Mouse (Mus musculus): ENCODE results near the gene Tuba1c. TPM values are rescaled to one million over a fixed set of nuclear protein-coding genes. Genes with fewer than 3 reads are reported as not detected.
A peak's percentile ranks its signal among the peaks of the same experiment; 100 is the strongest.

Tuba1c gene
- polyA plus RNA-seq, 1 experiment = 7.1 TPM

- TF ChIP-seq CTCF (IDR thresholded peaks at IDR 0.05; ENCODE audit: extremely low read depth, insufficient read depth, low read length) = no peak
- no peak for TF ChIP-seq POLR2A (IDR thresholded peaks at IDR 0.05; ENCODE audit: extremely low read depth, insufficient read depth, low read length)
- peak overlapping the region; percentile 61 for H3K27ac ChIP-seq (ENCODE audit: insufficient read depth, low read length)
- H3K4me1 ChIP-seq (ENCODE audit: control insufficient read depth, insufficient read depth, low read length) = peaks cover 9% of the 10 kb centered on the region; the same call in 1 of the 2 replicates
- no peak overlapping the region for H3K4me3 ChIP-seq (ENCODE audit: insufficient read depth, low read length)
These were observed 42.0 kb upstream of the Tuba1c start for GRCm38 (mm10) chr15:98987661-98988181.

DNA sequence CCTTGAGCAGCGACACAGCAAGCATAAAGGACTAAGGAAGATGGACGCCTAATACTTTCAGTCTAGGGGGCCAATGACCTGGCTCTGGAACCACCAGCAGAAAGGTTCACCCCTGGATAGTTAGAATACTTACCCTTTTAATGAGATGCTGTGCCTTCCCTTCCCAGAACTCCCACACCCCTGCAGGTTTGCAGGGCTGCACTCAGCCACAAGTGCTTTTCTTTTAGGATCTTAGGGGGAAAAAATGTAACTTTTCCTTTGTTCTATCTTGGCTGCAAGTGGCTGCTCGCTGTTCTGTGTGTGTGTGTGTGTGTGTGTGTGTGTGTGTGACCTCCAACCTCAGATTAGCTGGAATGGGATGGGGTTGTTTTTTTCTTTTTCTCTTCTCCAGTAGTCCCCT is 40.9 kb upstream of the Tuba1c start:
- Histone ChIP-seq H3K4me1 (ENCODE audit: control insufficient read depth, insufficient read depth, low read length) (peaks cover 5% of the 10 kb centered on the region; the same call in 1 of the 2 replicates), H3K4me3 (ENCODE audit: insufficient read depth, low read length) (no peak overlapping the region), H3K27ac (ENCODE audit: insufficient read depth, low read length) (no peak overlapping the region)
- no peak for TF ChIP-seq CTCF (IDR thresholded peaks at IDR 0.05; ENCODE audit: extremely low read depth, insufficient read depth, low read length)
- no peak for TF ChIP-seq POLR2A (IDR thresholded peaks at IDR 0.05; ENCODE audit: extremely low read depth, insufficient read depth, low read length)

DNA sequence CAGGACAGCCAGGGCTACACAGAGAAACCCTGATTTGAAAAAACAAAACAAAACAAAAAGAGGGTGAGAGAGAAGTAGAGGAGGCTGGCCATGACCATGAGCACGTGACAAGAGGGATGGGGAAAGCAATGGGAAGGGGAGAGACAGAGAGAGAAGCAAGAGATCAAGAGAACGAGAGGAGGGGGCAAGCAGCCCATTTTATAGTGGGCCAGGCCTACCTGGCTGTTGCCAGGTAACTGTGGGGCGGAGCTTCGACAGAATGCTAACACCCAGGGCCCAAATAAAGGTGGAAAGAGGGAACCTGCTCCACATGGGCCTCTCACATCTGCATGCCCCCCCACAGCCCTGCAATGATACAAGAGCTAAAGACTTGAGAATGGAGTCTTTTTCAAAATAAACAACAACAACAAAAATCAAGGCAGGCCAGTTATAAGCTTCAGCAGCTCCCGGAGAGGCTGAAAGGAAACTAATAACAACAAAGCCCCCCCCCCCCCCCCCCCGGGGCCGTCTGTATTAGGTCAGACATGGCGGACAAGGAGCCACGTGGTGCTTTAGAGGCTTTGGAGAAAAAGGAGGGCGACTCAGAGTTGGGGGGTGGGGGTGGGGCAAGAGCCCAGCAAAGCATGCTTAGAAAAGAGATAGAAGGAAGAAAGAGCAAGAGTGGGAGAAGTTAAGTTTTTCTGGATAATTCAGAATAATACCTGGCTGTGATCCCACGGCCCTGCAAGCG is 39.8 kb upstream of the Tuba1c start:
- no peak for TF ChIP-seq CTCF (IDR thresholded peaks at IDR 0.05; ENCODE audit: extremely low read depth, insufficient read depth, low read length)
- Histone ChIP-seq H3K4me3 (ENCODE audit: insufficient read depth, low read length) (no peak overlapping the region), H3K27ac (ENCODE audit: insufficient read depth, low read length) (no peak overlapping the region), H3K4me1 (ENCODE audit: control insufficient read depth, insufficient read depth, low read length) (peaks cover 5% of the 10 kb centered on the region; the same call in 1 of the 2 replicates)

GRCm38 (mm10) chr15:98990669-98991539 is 38.8 kb upstream of the Tuba1c start:
- no peak overlapping the region for H3K4me3 ChIP-seq (ENCODE audit: insufficient read depth, low read length)

GRCm38 (mm10) chr15:98991540-98992050 is 38.1 kb upstream of the Tuba1c start:
- no peak overlapping the region for H3K4me3 ChIP-seq (ENCODE audit: insufficient read depth, low read length)
- TF ChIP-seq POLR2A (IDR thresholded peaks at IDR 0.05; ENCODE audit: extremely low read depth, insufficient read depth, low read length) (no peak), CTCF (IDR thresholded peaks at IDR 0.05; ENCODE audit: extremely low read depth, insufficient read depth, low read length) (no peak)
- H3K4me1 ChIP-seq (ENCODE audit: control insufficient read depth, insufficient read depth, low read length) = peaks cover 5% of the 10 kb centered on the region; the same call in 1 of the 2 replicates
- H3K27ac ChIP-seq (ENCODE audit: insufficient read depth, low read length) = peak overlapping the region; percentile 39

More at GRCm38 (mm10) chr15:98990669-98991539, 38.8 kb upstream of the Tuba1c start:
- TF ChIP-seq POLR2A (IDR thresholded peaks at IDR 0.05; ENCODE audit: extremely low read depth, insufficient read depth, low read length) (no peak), CTCF (IDR thresholded peaks at IDR 0.05; ENCODE audit: extremely low read depth, insufficient read depth, low read length) (no peak)
- Histone ChIP-seq H3K4me1 (ENCODE audit: control insufficient read depth, insufficient read depth, low read length) (peaks cover 5% of the 10 kb centered on the region; the same call in 1 of the 2 replicates), H3K27ac (ENCODE audit: insufficient read depth, low read length) (peak overlapping the region; percentile 39)

DNA sequence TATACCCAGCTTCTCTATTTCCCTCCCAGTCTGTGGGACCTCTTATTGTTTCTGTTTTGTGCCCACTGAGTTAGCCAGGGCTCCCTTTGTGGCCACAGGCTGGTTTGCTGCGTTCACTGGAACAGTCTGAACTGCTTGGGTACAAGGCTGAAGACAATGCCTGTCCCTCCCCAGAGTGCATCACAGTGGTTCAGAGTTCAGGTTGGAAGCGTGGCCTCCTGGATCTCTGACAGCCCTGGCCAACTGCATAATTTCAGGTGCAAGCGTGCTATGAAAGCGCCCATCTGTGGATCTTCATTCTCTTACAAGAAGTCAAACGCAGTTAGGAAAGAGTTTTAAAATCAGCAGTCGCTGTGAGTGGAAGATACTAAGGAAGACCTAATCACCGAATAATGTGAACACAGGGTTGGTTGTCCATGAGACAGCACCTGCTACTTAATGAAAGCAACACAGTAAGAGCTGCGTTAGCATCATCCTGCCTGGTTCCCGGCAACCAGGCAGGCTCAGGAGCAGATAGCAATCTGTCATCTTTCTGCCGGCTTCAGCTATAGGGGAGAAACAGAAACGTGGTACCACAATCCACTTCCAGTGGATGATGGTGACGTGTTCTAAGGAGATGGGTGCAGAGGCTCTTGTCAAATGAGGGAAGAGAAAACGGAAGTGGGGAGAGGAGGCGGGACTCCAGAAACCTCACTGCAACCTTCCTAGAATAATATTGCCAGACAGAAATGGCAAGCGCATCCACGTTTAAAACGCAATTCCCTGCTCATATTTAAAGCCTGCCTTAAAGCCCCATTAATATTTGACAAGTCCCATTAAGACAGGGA is 37.4 kb upstream of the Tuba1c start:
- H3K4me3 ChIP-seq (ENCODE audit: insufficient read depth, low read length) = peak overlapping the region; percentile 37
- TF ChIP-seq POLR2A (IDR thresholded peaks at IDR 0.05; ENCODE audit: extremely low read depth, insufficient read depth, low read length) (peak; percentile 93), CTCF (IDR thresholded peaks at IDR 0.05; ENCODE audit: extremely low read depth, insufficient read depth, low read length) (no peak)
- peaks cover 4% of the 10 kb centered on the region; the same call in 1 of the 2 replicates for H3K4me1 ChIP-seq (ENCODE audit: control insufficient read depth, insufficient read depth, low read length)
- H3K27ac ChIP-seq (ENCODE audit: insufficient read depth, low read length) = peak overlapping the region; percentile 58

DNA sequence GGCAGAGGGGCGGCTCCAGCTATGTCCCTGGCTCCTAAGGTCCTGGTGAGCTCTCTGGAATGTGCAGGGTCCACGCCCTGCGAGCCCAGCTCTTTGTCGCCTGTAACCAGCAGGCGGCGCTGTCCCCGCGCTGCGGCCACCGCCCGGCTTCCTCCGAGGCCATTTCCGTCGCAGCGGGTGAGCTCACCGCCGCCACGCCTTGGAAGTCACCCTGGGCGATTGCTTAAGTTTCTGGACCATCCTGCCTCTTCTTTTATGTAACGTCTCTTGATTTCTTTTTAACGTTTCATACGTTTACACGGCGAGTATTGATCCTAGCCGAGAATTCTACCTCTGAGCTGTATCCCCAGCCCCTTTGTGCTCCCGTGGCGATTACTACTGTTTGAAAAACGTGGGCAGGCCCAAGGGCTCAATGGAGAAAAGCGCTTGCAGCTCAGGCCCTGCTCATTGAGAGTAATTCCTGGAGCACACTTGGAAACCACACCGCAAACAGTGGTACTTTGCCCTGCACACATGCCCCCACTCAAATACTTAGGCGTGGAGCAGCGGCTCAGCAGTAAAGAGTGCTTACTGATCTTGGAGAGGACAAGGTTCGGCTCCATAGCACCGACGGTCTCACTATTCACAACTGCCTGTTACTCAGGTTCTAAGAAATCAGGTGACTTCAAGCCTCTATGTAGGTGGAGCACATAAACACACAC is 36.4 kb upstream of the Tuba1c start:
- H3K4me3 ChIP-seq (ENCODE audit: insufficient read depth, low read length) = peak overlapping the region; percentile 37
- peak; percentile 73 for TF ChIP-seq CTCF (IDR thresholded peaks at IDR 0.05; ENCODE audit: extremely low read depth, insufficient read depth, low read length)
- peak; percentile 70; the same call in 1 of the 2 replicates for TF ChIP-seq POLR2A (IDR thresholded peaks at IDR 0.05; ENCODE audit: extremely low read depth, insufficient read depth, low read length)
- peak overlapping the region; percentile 87 for H3K27ac ChIP-seq (ENCODE audit: insufficient read depth, low read length)
- peaks cover 3% of the 10 kb centered on the region; the same call in 1 of the 2 replicates for H3K4me1 ChIP-seq (ENCODE audit: control insufficient read depth, insufficient read depth, low read length)

DNA sequence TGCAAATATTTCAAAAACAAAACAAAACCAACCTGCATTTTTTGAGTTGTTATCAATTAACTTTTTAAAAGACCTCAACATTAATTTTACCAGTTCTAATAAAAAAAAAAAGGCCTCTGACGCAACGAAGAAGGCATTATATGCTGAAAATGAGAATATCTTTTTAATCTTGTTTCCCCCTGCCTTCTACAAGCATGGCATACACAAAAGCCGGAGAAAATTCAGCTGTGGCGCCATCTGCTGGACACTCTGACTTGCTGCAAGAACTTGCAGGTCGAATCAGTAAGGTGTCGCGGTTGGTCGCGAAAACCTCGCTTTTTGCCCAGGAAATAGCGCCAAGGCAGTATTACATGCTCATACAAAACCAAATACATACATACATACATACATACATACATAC is 35.8 kb upstream of the Tuba1c start:
- no peak for TF ChIP-seq POLR2A (IDR thresholded peaks at IDR 0.05; ENCODE audit: extremely low read depth, insufficient read depth, low read length)
- peak; percentile 90 for TF ChIP-seq CTCF (IDR thresholded peaks at IDR 0.05; ENCODE audit: extremely low read depth, insufficient read depth, low read length)
- Histone ChIP-seq H3K4me1 (ENCODE audit: control insufficient read depth, insufficient read depth, low read length) (peaks cover 3% of the 10 kb centered on the region; the same call in 1 of the 2 replicates), H3K27ac (ENCODE audit: insufficient read depth, low read length) (no peak overlapping the region), H3K4me3 (ENCODE audit: insufficient read depth, low read length) (peak overlapping the region; percentile 37; the same call in 1 of the 2 replicates)

All from cortical plate, adult 2 months (tissue).